Mouse (Mus musculus): ENCODE measurements at regions not wholly inside any gene's neighbourhood (a gene's known extent, or its start where the extent isn't known, plus 50 kb on each side); places are given as distances from the start of the nearest gene placed in this dataset.

- peak; percentile 56 for DNase-seq
Observed at GRCm38 (mm10) chr7:31208237-31209054, 52.8 kb upstream of the Gramd1a start.

- DNase-seq = no peak
Observed at GRCm38 (mm10) chr7:31207563-31208236, 52.0 kb upstream of the Gramd1a start.

Data from adrenal gland, adult 8-10 months (tissue).